Mouse (Mus musculus): ENCODE results near the gene Psmb9. TPM values are rescaled to one million over a fixed set of nuclear protein-coding genes. Genes with fewer than 3 reads are reported as not detected.

Psmb9 gene
- polyA plus RNA-seq, 1 experiment from 2014 or later, result 251 TPM

GRCm38 (mm10) chr17:34206731-34207130, 19.2 kb upstream of the Psmb9 start:
- no peak for DNase-seq (ENCODE audit: low spot score)

DNA sequence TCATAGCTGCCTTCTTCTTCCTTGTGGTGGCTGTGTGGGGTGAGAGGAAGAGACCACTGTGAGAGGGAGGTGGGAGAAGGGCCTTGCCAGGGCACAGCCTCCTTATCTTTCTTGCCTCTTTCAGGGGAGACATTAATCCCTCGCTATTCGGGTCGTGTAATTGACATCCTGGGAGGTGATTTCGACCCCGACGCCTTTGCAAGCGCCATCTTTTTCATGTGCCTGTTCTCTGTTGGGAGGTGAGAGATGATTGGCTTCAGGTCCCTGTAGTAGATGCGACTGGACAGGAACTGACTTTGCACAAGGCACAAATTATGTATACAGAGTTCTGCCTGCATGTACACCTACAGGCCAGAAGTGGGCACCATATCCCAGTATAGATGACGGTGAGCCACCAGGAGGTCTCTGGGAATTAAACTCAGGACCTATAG, 18.2 kb upstream of the Psmb9 start:
- peak; percentile 72 for DNase-seq (ENCODE audit: low spot score)

DNA sequence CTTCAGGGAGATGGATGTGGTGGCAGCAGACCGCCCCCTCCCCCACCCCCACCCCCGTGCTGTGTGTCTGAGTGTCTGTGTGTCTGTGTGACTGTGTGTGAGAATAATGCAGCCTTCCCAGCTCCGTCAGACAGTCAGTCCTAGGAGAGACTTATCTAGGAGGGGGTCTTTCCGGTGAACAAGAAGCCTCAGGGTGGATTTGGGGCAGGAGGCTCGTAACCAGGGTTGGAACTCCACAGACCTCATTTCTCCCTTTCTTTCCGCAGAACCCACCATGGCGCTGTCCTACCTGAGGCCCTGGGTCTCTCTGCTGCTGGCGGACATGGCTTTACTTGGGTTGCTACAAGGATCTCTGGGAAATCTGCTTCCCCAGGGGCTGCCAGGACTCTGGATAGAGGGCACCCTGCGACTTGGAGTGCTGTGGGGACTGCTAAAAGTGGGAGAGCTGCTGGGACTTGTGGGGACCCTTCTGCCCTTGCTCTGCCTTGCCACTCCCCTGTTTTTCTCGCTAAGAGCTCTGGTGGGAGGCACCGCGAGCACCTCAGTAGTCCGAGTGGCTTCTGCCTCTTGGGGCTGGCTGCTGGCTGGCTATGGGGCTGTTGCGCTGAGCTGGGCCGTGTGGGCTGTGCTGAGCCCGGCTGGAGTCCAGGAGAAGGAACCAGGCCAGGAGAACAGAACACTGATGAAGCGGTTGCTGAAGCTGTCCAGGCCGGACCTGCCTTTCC, 17.6 kb upstream of the Psmb9 start:
- DNase-seq (ENCODE audit: low spot score), result peak; percentile 59

- DNase-seq (ENCODE audit: low spot score), result peak; percentile 92
Measured at GRCm38 (mm10) chr17:34204303-34205010, 16.9 kb upstream of the Psmb9 start.

GRCm38 (mm10) chr17:34203444-34203843, 15.9 kb upstream of the Psmb9 start, which contains the start of gene Tap2:
TSS of gene Tap2 (plus strand) at chr17:34203527.
- DNase-seq (ENCODE audit: low spot score), result no peak

GRCm38 (mm10) chr17:34202760-34203442, 15.3 kb upstream of the Psmb9 start:
- DNase-seq (ENCODE audit: low spot score), result no peak

GRCm38 (mm10) chr17:34201506-34202055, 14.0 kb upstream of the Psmb9 start:
- peak; percentile 31 for DNase-seq (ENCODE audit: low spot score)

DNA sequence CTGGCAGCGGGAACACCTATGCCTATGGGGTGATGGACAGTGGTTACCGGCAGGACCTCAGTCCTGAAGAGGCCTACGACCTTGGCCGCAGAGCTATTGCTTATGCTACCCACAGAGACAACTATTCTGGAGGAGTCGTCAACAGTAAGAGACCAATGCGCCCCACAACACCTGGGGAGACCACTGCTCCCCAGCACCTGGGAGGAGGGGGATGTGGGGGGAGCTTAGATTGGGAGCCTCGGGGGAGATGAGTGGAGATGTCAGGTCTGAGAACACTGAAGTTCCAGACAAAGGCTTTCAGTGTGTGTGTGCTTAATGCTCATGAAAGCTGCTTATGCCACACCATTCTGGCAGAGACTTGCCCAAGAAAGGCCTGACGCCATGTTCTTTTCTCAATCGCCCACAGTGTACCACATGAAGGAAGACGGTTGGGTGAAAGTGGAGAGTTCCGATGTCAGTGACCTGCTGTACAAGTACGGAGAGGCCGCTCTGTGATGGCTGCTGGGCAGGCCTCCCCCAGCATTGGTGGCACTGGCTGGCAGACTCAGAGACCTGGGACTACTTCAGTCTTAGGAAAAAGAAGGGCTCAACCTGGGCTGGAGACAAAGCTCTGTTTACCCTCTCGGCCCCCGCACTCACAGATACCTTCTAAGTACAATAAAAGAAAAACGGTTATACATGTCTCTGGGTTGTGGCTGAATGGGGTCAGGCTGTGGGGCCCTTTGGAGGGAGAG, 13.4 kb upstream of the Psmb9 start:
- peak; percentile 57 for DNase-seq (ENCODE audit: low spot score)

DNA sequence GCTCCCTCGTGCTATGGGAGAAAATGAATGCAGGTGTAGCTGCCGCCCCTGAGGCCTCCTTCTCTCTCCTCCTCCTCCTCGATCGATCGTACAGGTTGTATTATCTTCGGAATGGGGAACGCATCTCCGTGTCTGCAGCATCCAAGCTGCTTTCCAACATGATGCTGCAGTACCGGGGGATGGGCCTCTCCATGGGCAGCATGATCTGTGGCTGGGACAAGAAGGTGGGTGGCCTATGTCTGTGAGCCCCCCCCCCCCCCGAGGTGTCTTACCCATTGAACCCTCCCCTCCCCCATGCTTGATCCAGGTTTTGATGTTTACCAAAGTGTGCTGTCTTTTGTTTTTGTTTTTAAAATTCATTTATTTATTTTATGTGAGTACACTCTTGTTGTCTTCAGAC, 12.5 kb upstream of the Psmb9 start:
- no peak for DNase-seq (ENCODE audit: low spot score)

- no peak for DNase-seq (ENCODE audit: low spot score)
Measured at GRCm38 (mm10) chr17:34199050-34199619, 11.6 kb upstream of the Psmb9 start.

DNA sequence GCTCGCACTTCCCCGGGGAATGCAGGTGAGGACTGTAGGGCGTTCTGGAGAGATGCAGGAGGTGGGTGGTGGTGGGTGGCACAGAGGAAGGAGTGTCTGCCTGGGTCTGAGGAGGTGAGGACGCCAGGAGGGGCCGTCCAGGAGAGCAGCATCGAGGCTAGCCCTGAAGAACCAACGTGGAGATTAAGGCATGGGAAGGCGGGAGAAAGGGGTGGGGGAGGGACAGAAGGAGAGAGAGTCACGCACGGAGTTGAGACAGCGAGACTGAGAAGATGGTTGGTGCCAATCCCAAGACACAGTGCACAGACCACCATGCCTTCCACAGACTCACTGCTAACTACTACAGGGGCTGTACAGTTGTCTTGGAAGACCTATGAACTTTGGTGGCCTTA, 11.0 kb upstream of the Psmb9 start:
- DNase-seq (ENCODE audit: low spot score), result no peak

- DNase-seq (ENCODE audit: low spot score), result peak; percentile 76
Measured at GRCm38 (mm10) chr17:34197904-34198520, 10.4 kb upstream of the Psmb9 start.

DNA sequence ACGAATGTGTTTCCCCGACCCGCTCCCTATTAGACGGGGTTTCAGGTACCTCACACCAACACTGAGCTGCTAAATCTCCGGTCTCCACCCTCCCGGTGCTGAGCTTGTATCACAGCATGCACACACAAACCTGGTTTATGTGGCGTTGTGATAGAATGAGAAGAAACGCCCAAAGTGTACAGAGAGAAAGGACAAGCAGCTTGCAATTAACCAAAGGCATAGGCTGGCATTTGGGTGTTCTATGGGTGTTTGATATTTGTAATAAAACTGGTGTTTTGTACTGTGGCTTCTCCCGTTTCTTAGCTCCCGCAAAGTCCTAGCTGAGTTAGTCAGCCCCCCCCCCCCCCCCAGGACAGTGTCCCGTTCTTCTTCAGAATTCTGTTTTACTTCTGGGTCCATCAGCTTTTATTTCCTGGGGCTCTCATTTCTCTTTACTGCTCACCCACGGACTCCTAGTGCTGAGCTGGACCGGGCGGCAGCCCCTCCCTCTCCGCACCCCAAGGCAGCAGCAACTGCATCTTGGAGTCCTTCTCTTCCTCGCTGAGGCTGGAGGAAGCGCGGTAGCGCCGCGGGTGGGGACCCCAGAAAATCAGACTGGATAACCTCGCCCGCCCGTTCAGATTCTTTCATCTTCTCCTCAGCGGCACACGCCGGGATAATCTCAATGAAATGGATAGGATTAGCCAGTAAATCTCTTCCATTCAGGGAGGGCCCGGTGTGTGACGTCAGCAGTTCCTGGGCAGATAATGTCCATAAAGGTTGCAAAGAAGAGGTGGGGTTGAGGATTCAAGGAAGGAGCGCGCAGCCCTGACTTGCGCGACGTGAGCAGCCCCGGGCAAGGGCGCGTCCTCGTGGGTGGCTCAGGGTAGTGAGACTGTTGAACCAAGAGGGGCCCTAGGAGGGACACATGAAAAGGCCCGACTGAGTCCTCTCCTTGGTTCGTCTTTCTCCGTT, 9.7 kb upstream of the Psmb9 start, which contains the start of gene Psmb8:
Gene Psmb8 (plus strand): TSS at position 781 of the 954 bp plus-strand sequence.
- peak; percentile 85 for DNase-seq (ENCODE audit: low spot score)

DNA sequence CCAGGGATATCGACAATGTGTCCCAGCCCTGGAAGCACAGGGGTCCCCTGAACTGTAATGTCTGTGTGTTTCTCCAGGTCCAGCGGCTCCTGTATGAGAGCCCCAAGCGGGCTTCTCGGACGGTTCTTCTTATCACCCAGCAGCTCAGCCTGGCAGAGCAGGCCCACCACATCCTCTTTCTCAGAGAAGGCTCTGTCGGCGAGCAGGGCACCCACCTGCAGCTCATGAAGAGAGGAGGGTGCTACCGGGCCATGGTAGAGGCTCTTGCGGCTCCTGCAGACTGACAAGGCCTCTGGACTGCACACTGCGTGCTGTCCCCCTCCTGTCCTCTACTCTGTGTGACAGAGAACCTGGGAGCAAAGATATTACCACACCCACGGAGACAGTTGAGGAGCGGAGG, 8.9 kb upstream of the Psmb9 start:
- peak; percentile 89 for DNase-seq (ENCODE audit: low spot score)

- no peak for DNase-seq (ENCODE audit: low spot score)
Measured at GRCm38 (mm10) chr17:34194723-34195122, 7.2 kb upstream of the Psmb9 start.

DNA sequence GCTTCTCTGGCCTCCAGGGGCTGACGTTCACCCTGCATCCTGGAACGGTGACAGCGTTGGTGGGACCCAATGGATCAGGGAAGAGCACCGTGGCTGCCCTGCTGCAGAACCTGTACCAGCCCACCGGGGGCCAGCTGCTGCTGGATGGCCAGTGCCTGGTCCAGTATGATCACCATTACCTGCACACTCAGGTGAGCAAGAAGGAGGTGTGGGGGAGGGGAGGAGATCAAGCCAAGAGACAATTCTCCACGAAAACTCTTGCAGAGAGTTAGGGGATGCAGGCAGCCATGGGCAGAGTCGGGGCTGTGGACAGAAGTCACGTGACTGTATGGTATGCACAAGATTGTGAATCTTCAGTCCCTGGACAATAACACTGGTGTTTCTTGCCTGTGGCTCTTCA, 5.9 kb upstream of the Psmb9 start:
- DNase-seq (ENCODE audit: low spot score), result no peak

GRCm38 (mm10) chr17:34192852-34193251, 5.3 kb upstream of the Psmb9 start:
- DNase-seq (ENCODE audit: low spot score), result no peak

DNA sequence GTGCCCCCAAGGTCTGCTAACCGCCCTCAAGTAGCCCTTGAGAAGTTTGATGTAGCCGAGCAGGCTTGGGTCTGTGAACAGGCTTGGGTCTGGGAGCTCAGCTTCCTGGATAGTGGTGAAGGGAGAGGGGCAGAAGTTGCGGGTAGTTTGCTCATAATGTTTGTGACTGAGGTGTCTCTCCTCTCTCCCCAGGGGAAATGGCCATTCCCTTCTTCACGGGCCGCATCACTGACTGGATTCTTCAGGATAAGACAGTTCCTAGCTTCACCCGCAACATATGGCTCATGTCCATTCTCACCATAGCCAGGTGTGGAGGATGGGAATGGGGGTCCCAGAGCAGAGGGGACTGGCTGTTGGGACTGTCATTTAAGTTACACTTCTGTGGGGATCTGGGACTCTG, 1.4 kb upstream of the Psmb9 start:
- DNase-seq (ENCODE audit: low spot score), result no peak

DNA sequence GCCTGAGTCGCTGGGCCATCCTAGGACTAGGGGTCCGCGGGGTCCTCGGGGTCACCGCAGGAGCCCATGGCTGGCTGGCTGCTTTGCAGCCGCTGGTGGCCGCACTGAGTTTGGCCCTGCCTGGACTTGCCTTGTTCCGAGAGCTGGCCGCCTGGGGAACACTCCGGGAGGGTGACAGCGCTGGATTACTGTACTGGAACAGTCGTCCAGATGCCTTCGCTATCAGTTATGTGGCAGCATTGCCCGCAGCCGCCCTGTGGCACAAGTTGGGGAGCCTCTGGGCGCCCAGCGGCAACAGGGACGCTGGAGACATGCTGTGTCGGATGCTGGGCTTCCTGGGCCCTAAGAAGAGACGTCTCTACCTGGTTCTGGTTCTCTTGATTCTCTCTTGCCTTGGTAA, 446 bp upstream of the Psmb9 start:
- peak; percentile 48 for DNase-seq (ENCODE audit: low spot score)
